Mouse (Mus musculus) ovary, adult 18-20 months (tissue): Measurements from ENCODE around the gene Ppp2r5a.

Experiments used
- DNase-seq: peaks from one replicate; pipeline ENCODE4 v3.0.0; 2022; ENCODE audit warnings: low spot score, mixed read lengths

The Ppp2r5a gene

GRCm38 (mm10) chr1:191378080-191378479 lies 25.0 kb downstream of the Ppp2r5a start:
- DNase-seq, result no peak

- DNase-seq, result no peak
These were observed 27.5 kb downstream of the Ppp2r5a start for GRCm38 (mm10) chr1:191375644-191375998.

- DNase-seq, result no peak
These were observed 28.0 kb downstream of the Ppp2r5a start for GRCm38 (mm10) chr1:191374993-191375643.

- DNase-seq, result no peak
These were observed 33.9 kb downstream of the Ppp2r5a start for GRCm38 (mm10) chr1:191369140-191369539.

GRCm38 (mm10) chr1:191368193-191368592 lies 34.9 kb downstream of the Ppp2r5a start:
- DNase-seq, result no peak

- DNase-seq, result no peak
These were observed 38.6 kb downstream of the Ppp2r5a start for GRCm38 (mm10) chr1:191364477-191364876.

GRCm38 (mm10) chr1:191362412-191362811 lies 40.7 kb downstream of the Ppp2r5a start:
- no peak for DNase-seq

GRCm38 (mm10) chr1:191359478-191359877 lies 43.6 kb downstream of the Ppp2r5a start:
- DNase-seq, result no peak

GRCm38 (mm10) chr1:191356936-191357335 lies 46.1 kb downstream of the Ppp2r5a start:
- no peak for DNase-seq

GRCm38 (mm10) chr1:191353836-191354235 lies 49.2 kb downstream of the Ppp2r5a start:
- no peak for DNase-seq

GRCm38 (mm10) chr1:191352786-191353488 lies 50.1 kb downstream of the Ppp2r5a start:
- no peak for DNase-seq

- no peak for DNase-seq
These were observed 52.7 kb downstream of the Ppp2r5a start for GRCm38 (mm10) chr1:191350355-191350754.

GRCm38 (mm10) chr1:191349486-191350037 lies 53.5 kb downstream of the Ppp2r5a start:
- no peak for DNase-seq

- DNase-seq, result no peak
These were observed 54.1 kb downstream of the Ppp2r5a start for GRCm38 (mm10) chr1:191348996-191349395.

- DNase-seq, result no peak
These were observed 54.5 kb downstream of the Ppp2r5a start for GRCm38 (mm10) chr1:191348592-191348991.

GRCm38 (mm10) chr1:191347602-191348001 lies 55.5 kb downstream of the Ppp2r5a start:
- DNase-seq, result no peak

GRCm38 (mm10) chr1:191340530-191340929 lies 62.5 kb downstream of the Ppp2r5a start:
- no peak for DNase-seq

- DNase-seq, result no peak
These were observed 63.2 kb downstream of the Ppp2r5a start for GRCm38 (mm10) chr1:191339876-191340275.

GRCm38 (mm10) chr1:191334500-191334899 lies 68.6 kb downstream of the Ppp2r5a start:
- DNase-seq, result no peak

- no peak for DNase-seq
These were observed 72.7 kb downstream of the Ppp2r5a start for GRCm38 (mm10) chr1:191330356-191330755.

- peak; percentile 89 for DNase-seq
These were observed 75.0 kb downstream of the Ppp2r5a start for GRCm38 (mm10) chr1:191328019-191328441.

- no peak for DNase-seq
These were observed 75.8 kb downstream of the Ppp2r5a start for GRCm38 (mm10) chr1:191327258-191327657.

GRCm38 (mm10) chr1:191326233-191326882 lies 76.7 kb downstream of the Ppp2r5a start:
- peak; percentile 26 for DNase-seq
